Mouse (Mus musculus) bone marrow macrophage, adult 2 months (primary cell): ENCODE data around the gene Slc28a1.

Experiments used
- CTCF ChIP-seq: IDR thresholded peaks from 2 replicates; pipeline ENCODE4 v1.5.1; 2012; ENCODE audit warnings: low read depth, mild to moderate bottlenecking, low read length, moderate library complexity
- POLR2A ChIP-seq: IDR thresholded peaks from 2 replicates; pipeline ENCODE4 v1.6.1; 2012; ENCODE audit warnings: mild to moderate bottlenecking, low read depth, low read length, borderline replicate concordance

DNA sequence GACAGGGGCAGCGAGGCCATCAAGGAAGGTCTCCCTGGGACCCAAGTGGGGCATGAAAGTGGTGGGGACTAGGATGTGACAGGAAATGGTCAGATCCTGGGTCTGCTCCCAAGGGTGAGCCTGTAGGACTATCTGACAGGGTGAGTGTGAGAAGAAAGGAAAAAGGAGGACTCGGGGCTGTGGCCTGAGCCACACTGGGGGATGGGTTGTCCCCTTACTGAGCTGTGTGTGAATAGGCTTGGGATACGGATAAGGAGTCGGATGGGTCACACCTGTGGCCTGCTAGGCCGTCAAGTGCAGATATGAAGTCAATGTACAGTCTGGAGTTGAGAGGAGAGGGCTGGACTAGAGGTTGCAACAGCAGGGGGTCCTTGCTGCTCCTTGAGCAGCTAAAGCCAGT, 38.9 kb upstream of the Slc28a1 start:
- no peak for TF ChIP-seq POLR2A
- no peak for TF ChIP-seq CTCF
